Comparison of ENCODE assay signal across 15 mouse cellular contexts in genomic region chr10:9537686-9538085, GRCm38 (mm10).
"Had no signal": no experiment of that assay in that cellular context is flagged by ENCODE, and none has a peak within 500 bp of the region (broad histone marks: within the 10 kb centered on the region; RNA-seq: fewer than 3 reads in every experiment).

No protein-coding gene starts in this region.

- H3K27me3 ChIP-seq: limb, embryonic 12.5 days; liver, embryonic 13.5 days; megakaryocyte, embryonic 14.5 days; midbrain, embryonic 12.5 days had no signal

- ATAC-seq: intestine, embryonic 16.5 days; liver, postnatal 0 days; midbrain, embryonic 16.5 days had no signal

- H3K4me3 ChIP-seq: layer of hippocampus, adult 2 months; limb, embryonic 12.5 days; liver, embryonic 13.5 days; megakaryocyte, embryonic 14.5 days; midbrain, embryonic 12.5 days had no signal

- H3K4me2 ChIP-seq: limb, embryonic 12.5 days; liver, embryonic 13.5 days; midbrain, embryonic 12.5 days had no signal

- H3K4me1 ChIP-seq: limb, embryonic 12.5 days; liver, embryonic 13.5 days; megakaryocyte, embryonic 14.5 days had no signal

- H3K9ac ChIP-seq: limb, embryonic 12.5 days; liver, embryonic 13.5 days; liver, postnatal 0 days; midbrain, embryonic 12.5 days had no signal

- H3K36me3 ChIP-seq: limb, embryonic 12.5 days; liver, embryonic 13.5 days; midbrain, embryonic 12.5 days had no signal

- DNase-seq: kidney, adult 8-10 months; kidney, postnatal 36 days; liver; liver, embryonic 13.5 days; liver, postnatal 0 days; right cerebral cortex, postnatal 4 days; spleen, adult 18-20 months; thymus, postnatal 36 days had no signal

- H3K27ac ChIP-seq: kidney, postnatal 0 days; layer of hippocampus, adult 2 months; limb, embryonic 12.5 days; liver, embryonic 13.5 days; midbrain, embryonic 12.5 days had no signal

- H3K9me3 ChIP-seq: limb, embryonic 12.5 days; liver, embryonic 13.5 days; megakaryocyte, embryonic 14.5 days; midbrain, embryonic 12.5 days had no signal
